Mouse (Mus musculus): Measurements from ENCODE around the gene Satb1.

GRCm38 (mm10) chr17:51760997-51761655 lies 72.0 kb downstream of the Satb1 start:
- TF ChIP-seq CTCF (IDR thresholded peaks at IDR 0.05; ENCODE audit: borderline replicate concordance, insufficient read depth, low read depth, low read length), result no peak
- no peak for TF ChIP-seq POLR2A (IDR thresholded peaks at IDR 0.05; ENCODE audit: borderline replicate concordance, insufficient read depth, low read length)

Data from cerebellum, adult 2 months (tissue).